1 mouse cellular context compared by ENCODE assay signal in genomic region chr4:149799346-149800171, GRCm38 (mm10).
TF ChIP-seq lines count a peak whose summit lies in the region.

No protein-coding gene starts in this region.

TF ChIP-seq in ES-E14, 5 proteins besides CTCF, POLR2A, EP300 and RAD21 (continued from another document):
- TF ChIP-seq ZC3H11A (IDR thresholded peaks at IDR 0.05; ENCODE audit: borderline replicate concordance, low read depth, low read length) (no peak), ZNF384 (IDR thresholded peaks at IDR 0.05; ENCODE audit: low read depth, low read length) (no peak)
